ENCODE assay signal across 37 mouse cellular contexts in genomic region chr14:8249206-8249605, GRCm38 (mm10). TPM values are rescaled to one million over a fixed set of nuclear protein-coding genes. Genes with fewer than 3 reads are reported as not detected.
"Had no signal": no experiment of that assay in that cellular context is flagged by ENCODE, and none has a peak within 500 bp of the region (broad histone marks: within the 10 kb centered on the region; RNA-seq: fewer than 3 reads in every experiment).

No protein-coding gene starts in this region.

- H3K36me3 ChIP-seq: heart, embryonic 10.5 days; heart, embryonic 12.5 days; heart, embryonic 13.5 days; heart, embryonic 15.5 days; hindbrain, embryonic 10.5 days; hindbrain, embryonic 12.5 days; hindbrain, embryonic 13.5 days; hindbrain, embryonic 15.5 days; intestine, embryonic 15.5 days; kidney, embryonic 15.5 days had no signal

- H3K9me3 ChIP-seq: heart, embryonic 10.5 days; heart, embryonic 12.5 days; heart, embryonic 13.5 days; heart, embryonic 15.5 days; hindbrain, embryonic 10.5 days; hindbrain, embryonic 12.5 days; hindbrain, embryonic 13.5 days; hindbrain, embryonic 15.5 days; intestine, embryonic 15.5 days; kidney, embryonic 15.5 days had no signal

- H3K4me3 ChIP-seq: heart, embryonic 10.5 days; heart, embryonic 12.5 days; heart, embryonic 13.5 days; heart, embryonic 15.5 days; hindbrain, embryonic 10.5 days; hindbrain, embryonic 12.5 days; hindbrain, embryonic 13.5 days; hindbrain, embryonic 15.5 days; intestine, embryonic 15.5 days; kidney, embryonic 15.5 days; layer of hippocampus, adult 2 months had no signal

- ATAC-seq: hindbrain, embryonic 16.5 days; hindbrain, postnatal 0 days; inflammation-experienced regulatory T-cells, adult 6 months; intestine, embryonic 15.5 days; intestine, embryonic 16.5 days; intestine, postnatal 0 days had no signal

- H3K27me3 ChIP-seq: heart, embryonic 15.5 days; hindbrain, embryonic 12.5 days; hindbrain, embryonic 13.5 days; hindbrain, embryonic 15.5 days; intestine, embryonic 15.5 days; kidney, embryonic 15.5 days had no signal

- H3K4me1 ChIP-seq: heart, embryonic 12.5 days; heart, embryonic 13.5 days; heart, embryonic 15.5 days; hindbrain, embryonic 10.5 days; hindbrain, embryonic 12.5 days; hindbrain, embryonic 13.5 days; hindbrain, embryonic 15.5 days; intestine, embryonic 15.5 days; kidney, embryonic 15.5 days had no signal

- H3K4me2 ChIP-seq: heart, embryonic 11.5 days; heart, embryonic 12.5 days; heart, embryonic 13.5 days; heart, embryonic 15.5 days; hindbrain, embryonic 12.5 days; hindbrain, embryonic 13.5 days; hindbrain, embryonic 14.5 days; hindbrain, embryonic 15.5 days; intestine, embryonic 15.5 days; kidney, embryonic 15.5 days had no signal

- DNase-seq: heart, postnatal 10 days; heart, postnatal 14 days; heart, postnatal 36 days; heart, postnatal 4 days; kidney, adult 11 months; kidney, adult 18-20 months; kidney, adult 2 months; kidney, adult 8-10 months; kidney, adult 9 months; kidney, postnatal 10 days; kidney, postnatal 14 days; kidney, postnatal 36 days; kidney, postnatal 4 days; layer of hippocampus, adult 9-11 months; layer of hippocampus, postnatal 36 days had no signal

- H3K9ac ChIP-seq: heart, embryonic 12.5 days; heart, embryonic 13.5 days; heart, embryonic 15.5 days; hindbrain, embryonic 12.5 days; hindbrain, embryonic 13.5 days; hindbrain, embryonic 14.5 days; hindbrain, embryonic 15.5 days; intestine, embryonic 15.5 days; kidney, embryonic 15.5 days had no signal

- H3K27ac ChIP-seq: heart, embryonic 10.5 days; heart, embryonic 13.5 days; heart, embryonic 15.5 days; hindbrain, embryonic 10.5 days; hindbrain, embryonic 12.5 days; hindbrain, embryonic 13.5 days; hindbrain, embryonic 14.5 days; hindbrain, embryonic 15.5 days; hindbrain, postnatal 0 days; intestine, embryonic 15.5 days; kidney, embryonic 15.5 days; kidney, postnatal 0 days; layer of hippocampus, adult 2 months had no signal

RNA-seq across cellular contexts. Expression of gene Acox2, which starts 9.9 kb away (rescaled TPM):
- polyA plus RNA-seq: heart, embryonic 14.5 days; heart, embryonic 15.5 days; heart, postnatal 0 days; hindbrain, embryonic 10.5 days; hindbrain, embryonic 13.5 days; hindbrain, embryonic 14.5 days; inflammation-experienced regulatory T-cells, adult 6 months; kidney, embryonic 14.5 days had no signal
